Mouse (Mus musculus): ENCODE data around the gene Klb. TPM values are rescaled to one million over a fixed set of nuclear protein-coding genes. Genes with fewer than 3 reads are reported as not detected.
"Not testable (repeated sequence)": the region's sequence is repeated elsewhere in the genome, so short reads cannot be mapped to it uniquely, and the experiment has no call there.

Gene Klb
- 0.09 TPM in 1 of 2 replicates, not detected in the other for polyA plus RNA-seq (2016; fragmentation: Nextera tagmentation; extraction: Ambion mirVana)

- no peaks in the 10 kb centered on the region for H3K9me3 ChIP-seq
- no peak for ATAC-seq (ENCODE audit: insufficient number of reproducible peaks, insufficient read depth, low FRiP score, low TSS enrichment, low read depth)
- H3K4me1 ChIP-seq (replicated peaks): 0 out of 2 replicates have a peak, but pooled peaks cover 6% of the 10 kb centered on the region
- 52% methylated on average over 15 of the region's 15 CpGs for WGBS
- H3K27me3 ChIP-seq: peaks cover 4% of the 10 kb centered on the region; the same call in 1 of the 2 replicates
- no peaks in the 10 kb centered on the region for H3K36me3 ChIP-seq
- H3K4me2 ChIP-seq: peak within 1 kb of the TSS; percentile 28
- H3K9ac ChIP-seq (replicated peaks): no peak within 1 kb of the TSS
- no peak within 1 kb of the TSS for H3K27ac ChIP-seq
- H3K4me3 ChIP-seq (replicated peaks): no peak within 1 kb of the TSS
Observed at GRCm38 (mm10) chr5:65348168-65348567, at the start of gene Klb. TSS of gene Klb (plus strand) at chr5:65348314.

- H3K4me2 ChIP-seq; H3K4me3 ChIP-seq (replicated peaks); H3K9ac ChIP-seq (replicated peaks); H3K27me3 ChIP-seq; H3K4me1 ChIP-seq (replicated peaks); ATAC-seq (ENCODE audit: insufficient number of reproducible peaks, insufficient read depth, low FRiP score, low TSS enrichment, low read depth); H3K9me3 ChIP-seq; H3K27ac ChIP-seq: not testable (repeated sequence)
- H3K36me3 ChIP-seq: peaks cover 77% of the 10 kb centered on the region
- 90% methylated on average over 1 of the region's 1 CpGs for WGBS
Observed at GRCm38 (mm10) chr5:65299623-65300022, 48.5 kb upstream of the Klb start.

- no peak overlapping the region for H3K4me3 ChIP-seq (replicated peaks)
- no peaks in the 10 kb centered on the region for H3K9me3 ChIP-seq
- H3K27me3 ChIP-seq: no peaks in the 10 kb centered on the region
- 89% methylated on average over 9 of the region's 9 CpGs for WGBS
- H3K27ac ChIP-seq: no peak overlapping the region
- ATAC-seq (ENCODE audit: insufficient number of reproducible peaks, insufficient read depth, low FRiP score, low TSS enrichment, low read depth): no peak
- peaks cover 78% of the 10 kb centered on the region for H3K36me3 ChIP-seq
- no peak overlapping the region for H3K4me2 ChIP-seq
- no peak overlapping the region for H3K9ac ChIP-seq (replicated peaks)
- H3K4me1 ChIP-seq (replicated peaks): no peaks in the 10 kb centered on the region
Observed at GRCm38 (mm10) chr5:65300121-65300520, 48.0 kb upstream of the Klb start.

GRCm38 (mm10) chr5:65305516-65305915 is 42.6 kb upstream of the Klb start:
- peaks cover 76% of the 10 kb centered on the region for H3K36me3 ChIP-seq

GRCm38 (mm10) chr5:65308208-65308607 is 39.9 kb upstream of the Klb start:
- H3K27ac ChIP-seq: no peak overlapping the region
- no peak overlapping the region for H3K9ac ChIP-seq (replicated peaks)
- ATAC-seq (ENCODE audit: insufficient number of reproducible peaks, insufficient read depth, low FRiP score, low TSS enrichment, low read depth): no peak
- no peaks in the 10 kb centered on the region for H3K27me3 ChIP-seq
- H3K9me3 ChIP-seq: no peaks in the 10 kb centered on the region
- no peaks in the 10 kb centered on the region for H3K4me1 ChIP-seq (replicated peaks)
- no peak overlapping the region for H3K4me2 ChIP-seq
- WGBS: 97% methylated on average over 7 of the region's 7 CpGs
- no peak overlapping the region for H3K4me3 ChIP-seq (replicated peaks)
- peaks cover 81% of the 10 kb centered on the region for H3K36me3 ChIP-seq

More at GRCm38 (mm10) chr5:65305516-65305915, 42.6 kb upstream of the Klb start:
- no peak overlapping the region for H3K4me3 ChIP-seq (replicated peaks)
- no peak overlapping the region for H3K4me2 ChIP-seq
- no peaks in the 10 kb centered on the region for H3K4me1 ChIP-seq (replicated peaks)
- no peaks in the 10 kb centered on the region for H3K27me3 ChIP-seq
- H3K9me3 ChIP-seq: no peaks in the 10 kb centered on the region
- no peak overlapping the region for H3K27ac ChIP-seq
- H3K9ac ChIP-seq (replicated peaks): no peak overlapping the region
- 79% methylated on average over 9 of the region's 9 CpGs for WGBS
- no peak for ATAC-seq (ENCODE audit: insufficient number of reproducible peaks, insufficient read depth, low FRiP score, low TSS enrichment, low read depth)

- no peak overlapping the region for H3K4me2 ChIP-seq
- ATAC-seq (ENCODE audit: insufficient number of reproducible peaks, insufficient read depth, low FRiP score, low TSS enrichment, low read depth): no peak
- H3K4me1 ChIP-seq (replicated peaks): no peaks in the 10 kb centered on the region
- no peak overlapping the region for H3K27ac ChIP-seq
- H3K4me3 ChIP-seq (replicated peaks): no peak overlapping the region
- WGBS: 96% methylated on average over 3 of the region's 3 CpGs
- peaks cover 79% of the 10 kb centered on the region for H3K36me3 ChIP-seq
- no peaks in the 10 kb centered on the region for H3K27me3 ChIP-seq
- no peak overlapping the region for H3K9ac ChIP-seq (replicated peaks)
- H3K9me3 ChIP-seq: no peaks in the 10 kb centered on the region
Observed at GRCm38 (mm10) chr5:65308866-65309265, 39.2 kb upstream of the Klb start.

- peaks cover 41% of the 10 kb centered on the region for H3K36me3 ChIP-seq
Observed at GRCm38 (mm10) chr5:65319176-65319575, 28.9 kb upstream of the Klb start.

GRCm38 (mm10) chr5:65322165-65322564 is 25.9 kb upstream of the Klb start:
- Histone ChIP-seq H3K27me3 (no peaks in the 10 kb centered on the region), H3K9me3 (no peaks in the 10 kb centered on the region), H3K4me1 (replicated peaks) (peaks cover 11% of the 10 kb centered on the region), H3K4me2 (no peak overlapping the region), H3K36me3 (peaks cover 18% of the 10 kb centered on the region), H3K4me3 (replicated peaks) (no peak overlapping the region), H3K27ac (peak overlapping the region; percentile 41; the same call in 1 of the 2 replicates), H3K9ac (replicated peaks) (no peak overlapping the region)
- WGBS: 58% methylated on average over 10 of the region's 10 CpGs
- no peak for ATAC-seq (ENCODE audit: insufficient number of reproducible peaks, insufficient read depth, low FRiP score, low TSS enrichment, low read depth)

More at GRCm38 (mm10) chr5:65319176-65319575, 28.9 kb upstream of the Klb start:
- ATAC-seq (ENCODE audit: insufficient number of reproducible peaks, insufficient read depth, low FRiP score, low TSS enrichment, low read depth): no peak
- Histone ChIP-seq H3K9me3 (no peaks in the 10 kb centered on the region), H3K4me3 (replicated peaks) (no peak overlapping the region), H3K27ac (no peak overlapping the region), H3K4me1 (replicated peaks) (peaks cover 11% of the 10 kb centered on the region), H3K27me3 (no peaks in the 10 kb centered on the region), H3K9ac (replicated peaks) (no peak overlapping the region), H3K4me2 (no peak overlapping the region)
- 93% methylated on average over 9 of the region's 9 CpGs for WGBS

GRCm38 (mm10) chr5:65324271-65324670 is 23.8 kb upstream of the Klb start:
- Histone ChIP-seq H3K9me3 (no peaks in the 10 kb centered on the region), H3K4me1 (replicated peaks) (peaks cover 11% of the 10 kb centered on the region), H3K27ac (no peak overlapping the region), H3K27me3 (no peaks in the 10 kb centered on the region), H3K4me2 (no peak overlapping the region), H3K4me3 (replicated peaks) (no peak overlapping the region), H3K36me3 (peaks cover under 1% of the 10 kb centered on the region; the same call in 1 of the 2 replicates), H3K9ac (replicated peaks) (no peak overlapping the region)
- no peak for ATAC-seq (ENCODE audit: insufficient number of reproducible peaks, insufficient read depth, low FRiP score, low TSS enrichment, low read depth)
- WGBS: 90% methylated on average over 3 of the region's 3 CpGs

- no peak overlapping the region for H3K9ac ChIP-seq (replicated peaks)
- H3K27me3 ChIP-seq: no peaks in the 10 kb centered on the region
- 88% methylated on average over 3 of the region's 3 CpGs for WGBS
- H3K27ac ChIP-seq: no peak overlapping the region
- no peaks in the 10 kb centered on the region for H3K9me3 ChIP-seq
- H3K4me2 ChIP-seq: no peak overlapping the region
- no peak for ATAC-seq (ENCODE audit: insufficient number of reproducible peaks, insufficient read depth, low FRiP score, low TSS enrichment, low read depth)
- no peak overlapping the region for H3K4me3 ChIP-seq (replicated peaks)
- peaks cover 11% of the 10 kb centered on the region for H3K4me1 ChIP-seq (replicated peaks)
- H3K36me3 ChIP-seq: no peaks in the 10 kb centered on the region
Observed at GRCm38 (mm10) chr5:65324758-65325355, 23.3 kb upstream of the Klb start.

GRCm38 (mm10) chr5:65326212-65326611 is 21.9 kb upstream of the Klb start:
- Histone ChIP-seq H3K27me3 (no peaks in the 10 kb centered on the region), H3K36me3 (no peaks in the 10 kb centered on the region), H3K4me1 (replicated peaks) (peaks cover 11% of the 10 kb centered on the region), H3K4me3 (replicated peaks) (no peak overlapping the region), H3K4me2 (no peak overlapping the region), H3K9me3 (no peaks in the 10 kb centered on the region), H3K27ac (no peak overlapping the region), H3K9ac (replicated peaks) (no peak overlapping the region)
- no peak for ATAC-seq (ENCODE audit: insufficient number of reproducible peaks, insufficient read depth, low FRiP score, low TSS enrichment, low read depth)
- 87% methylated on average over 5 of the region's 5 CpGs for WGBS

GRCm38 (mm10) chr5:65329971-65330370 is 18.1 kb upstream of the Klb start:
- H3K9me3 ChIP-seq: no peaks in the 10 kb centered on the region
- H3K27me3 ChIP-seq: no peaks in the 10 kb centered on the region
- peaks cover 7% of the 10 kb centered on the region for H3K36me3 ChIP-seq
- peaks cover 14% of the 10 kb centered on the region for H3K4me1 ChIP-seq (replicated peaks)
- no peak overlapping the region for H3K4me3 ChIP-seq (replicated peaks)
- no peak for ATAC-seq (ENCODE audit: insufficient number of reproducible peaks, insufficient read depth, low FRiP score, low TSS enrichment, low read depth)
- H3K27ac ChIP-seq: no peak overlapping the region
- H3K9ac ChIP-seq (replicated peaks): no peak overlapping the region
- 78% methylated on average over 3 of the region's 3 CpGs for WGBS
- no peak overlapping the region for H3K4me2 ChIP-seq

Data from limb, embryonic 12.5 days (tissue).